Mouse (Mus musculus): ENCODE results near the gene Gm37240.

GRCm38 (mm10) chr3:84653557-84654245, 1233.6 kb downstream of the Gm37240 start:
- TF ChIP-seq CHD2 (IDR thresholded peaks at IDR 0.05; ENCODE audit: low read depth, low read length): no peak
- TF ChIP-seq ZC3H11A (IDR thresholded peaks at IDR 0.05; ENCODE audit: borderline replicate concordance, low read depth, low read length): no peak

All from ES-E14 (cell line).